12 mouse cellular contexts compared by ENCODE assay signal in genomic region chr4:143099288-143100039, GRCm38 (mm10).
A peak's percentile ranks its signal among the peaks of the same experiment; 100 is the strongest.
DNase-seq lines count a peak whose midpoint lies in the region; ATAC-seq and TF ChIP-seq lines count a peak whose summit lies in the region.
"Had no signal": no experiment of that assay in that cellular context is flagged by ENCODE, and none has a peak within 500 bp of the region (broad histone marks: within the 10 kb centered on the region; RNA-seq: fewer than 3 reads in every experiment).

No protein-coding gene starts in this region.

- 56% methylated on average over 11 of the region's 11 CpGs for WGBS in midbrain, embryonic 16.5 days

- H3K9me3 ChIP-seq in midbrain, embryonic 16.5 days (replicated peaks; ENCODE audit: control insufficient read depth, low read length, poor library complexity, severe bottlenecking) = no peaks in the 10 kb centered on the region

- intact Hi-C loops in gastrocnemius, postnatal 36 days (cut with DNase I) = no loop called here

- no peak for TF ChIP-seq CTCF in layer of hippocampus, adult 2 months (conservative IDR thresholded peaks at IDR 0.05)

- H3K9ac ChIP-seq in midbrain, embryonic 16.5 days (ENCODE audit: low read depth, low read length) = no peak overlapping the region

- H3K36me3 ChIP-seq in midbrain, embryonic 16.5 days (ENCODE audit: control insufficient read depth, insufficient read depth, low read length) = no peaks in the 10 kb centered on the region

- H3K27ac ChIP-seq in layer of hippocampus, adult 2 months = no peak overlapping the region
- no peak overlapping the region for H3K27ac ChIP-seq in midbrain, embryonic 16.5 days (ENCODE audit: low read length)

- no peaks in the 10 kb centered on the region for H3K27me3 ChIP-seq in midbrain, embryonic 16.5 days (ENCODE audit: control insufficient read depth, insufficient read depth, low read depth, low read length)

- no peaks in the 10 kb centered on the region for H3K4me1 ChIP-seq in midbrain, embryonic 16.5 days (ENCODE audit: control insufficient read depth, insufficient read depth, low read length)

- peak; percentile 31 for DNase-seq in thymus, postnatal 0 days (ENCODE audit: low spot score)
- DNase-seq in thymus, postnatal 14 days = no peak
- peak; percentile 88 for DNase-seq in lung, postnatal 25 days (ENCODE audit: low spot score)
- DNase-seq in gastrocnemius, postnatal 36 days = no peak
- DNase-seq in layer of hippocampus, adult 2 months (ENCODE audit: low spot score in 2 of 2) = no peak
- DNase-seq in cerebellum, postnatal 25 days = no peak
- DNase-seq: B cell, adult 2 months; cerebellum, adult 8-10 months; liver had no signal

- no peak overlapping the region for H3K4me3 ChIP-seq in layer of hippocampus, adult 2 months
- no peak overlapping the region for H3K4me3 ChIP-seq in midbrain, embryonic 16.5 days (ENCODE audit: low read depth, low read length)

- ATAC-seq in hematopoietic stem cell, adult 5-6 weeks (replicated peaks in 1 of 2; ENCODE audit: insufficient read depth in 1 of 2, low FRiP score in 2 of 2, low TSS enrichment in 1 of 2, low read depth in 1 of 2, poor library complexity in 2 of 2, severe bottlenecking in 2 of 2) = peak; percentile 49 to 64; a peak in 2 of 4 replicates
- ATAC-seq in midbrain, embryonic 16.5 days = no peak
- ATAC-seq: forebrain, embryonic 16.5 days had no signal

- no peak overlapping the region for H3K4me2 ChIP-seq in midbrain, embryonic 16.5 days (ENCODE audit: low read length)

Comparison
In these comparisons a context has a peak if more than half of its experiments do, and no peak if none do; other contexts are left out.
1. DNase-seq: peak in thymus, postnatal 0 days (single experiment) and lung, postnatal 25 days (single experiment); none in thymus, postnatal 14 days (single experiment), gastrocnemius, postnatal 36 days (0 of 2), layer of hippocampus, adult 2 months (0 of 2) and cerebellum, postnatal 25 days (0 of 2).